Mouse (Mus musculus) G1E-ER4 (cell line): ENCODE results near the gene Tspan4. TPM values are rescaled to one million over a fixed set of nuclear protein-coding genes. Genes with fewer than 3 reads are reported as not detected.

Experiments
- GATA1 ChIP-seq: IDR thresholded peaks from one replicate; pipeline ENCODE4 v1.8.0; 2012; ENCODE audit warnings: low read length, inconsistent platforms
- polyA plus RNA-seq: library from polyadenylated mRNA; stranded (reverse); fragments of >175 nt; gene quantifications from 2 replicates; pipeline ENCODE4 v1.2.3, GENCODE M21; 2012

The Tspan4 gene
- polyA plus RNA-seq, 1 experiment = 26.7 TPM

DNA sequence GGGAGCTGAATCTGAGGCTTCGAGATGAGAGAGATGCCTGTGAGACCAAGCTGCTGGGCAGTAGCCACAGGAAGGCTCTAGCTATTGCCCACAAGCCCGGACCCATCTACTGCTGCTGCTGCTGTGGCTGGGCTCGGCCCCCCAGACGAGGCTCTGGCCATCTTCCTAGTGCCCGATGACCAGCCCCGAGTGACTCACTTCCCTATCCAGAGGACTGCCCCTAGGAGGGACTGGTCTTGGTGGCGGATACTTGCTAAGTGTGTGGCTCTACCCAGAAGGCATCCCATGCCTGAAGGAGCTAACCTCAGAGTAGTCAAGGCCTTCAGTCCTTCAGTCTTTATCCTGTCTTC, 9.0 kb upstream of the Tspan4 start:
- no peak for TF ChIP-seq GATA1

DNA sequence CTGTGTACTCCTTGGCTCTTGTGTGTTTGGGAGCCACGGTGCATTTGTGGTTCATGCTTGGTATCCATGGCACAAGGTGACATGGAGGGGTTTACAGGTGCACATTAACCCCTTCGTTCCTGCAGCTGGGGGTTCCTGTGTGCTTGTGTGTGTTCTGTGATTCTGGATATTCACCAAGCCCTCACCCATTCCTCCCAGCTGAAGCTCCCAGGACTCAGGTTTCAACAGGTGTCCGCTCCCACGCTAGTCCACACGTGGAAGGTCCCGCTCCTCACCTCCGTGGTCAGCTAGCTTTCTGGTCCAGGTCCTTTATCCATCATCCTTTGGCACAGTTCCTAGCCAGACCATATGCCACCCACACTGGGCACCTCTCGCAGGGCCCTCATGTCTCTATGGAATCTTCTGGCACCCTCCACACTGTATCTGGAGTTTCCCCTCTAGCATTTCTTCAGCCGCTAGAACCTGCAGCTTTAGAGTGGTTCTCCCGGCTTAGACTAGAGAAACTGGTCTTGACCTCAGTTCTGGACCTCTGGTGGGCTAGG, 8.4 kb upstream of the Tspan4 start:
- no peak for TF ChIP-seq GATA1

- TF ChIP-seq GATA1 = no peak
Observed at GRCm38 (mm10) chr7:141467230-141468030, 7.6 kb upstream of the Tspan4 start, which contains the start of gene Cd151. Gene Cd151 (plus strand): TSS chr7:141467392.

DNA sequence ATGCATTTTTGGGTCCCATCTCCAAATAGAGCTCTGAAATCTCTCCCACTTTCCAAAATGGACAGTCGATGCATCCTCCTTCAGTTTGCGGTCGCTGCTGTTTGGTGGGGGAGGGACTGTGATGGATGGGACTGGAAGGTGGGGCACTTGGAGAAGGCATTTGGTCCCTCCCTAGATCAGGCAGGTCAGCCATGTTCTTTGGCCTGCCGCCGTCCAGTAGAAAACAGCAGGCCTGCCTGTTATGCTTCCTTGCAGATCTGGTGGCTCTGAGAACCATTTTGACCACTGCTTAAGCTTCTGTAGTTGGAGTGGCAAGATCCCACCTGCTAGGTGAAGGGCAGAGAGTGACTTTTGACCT, 6.9 kb upstream of the Tspan4 start:
- no peak for TF ChIP-seq GATA1

DNA sequence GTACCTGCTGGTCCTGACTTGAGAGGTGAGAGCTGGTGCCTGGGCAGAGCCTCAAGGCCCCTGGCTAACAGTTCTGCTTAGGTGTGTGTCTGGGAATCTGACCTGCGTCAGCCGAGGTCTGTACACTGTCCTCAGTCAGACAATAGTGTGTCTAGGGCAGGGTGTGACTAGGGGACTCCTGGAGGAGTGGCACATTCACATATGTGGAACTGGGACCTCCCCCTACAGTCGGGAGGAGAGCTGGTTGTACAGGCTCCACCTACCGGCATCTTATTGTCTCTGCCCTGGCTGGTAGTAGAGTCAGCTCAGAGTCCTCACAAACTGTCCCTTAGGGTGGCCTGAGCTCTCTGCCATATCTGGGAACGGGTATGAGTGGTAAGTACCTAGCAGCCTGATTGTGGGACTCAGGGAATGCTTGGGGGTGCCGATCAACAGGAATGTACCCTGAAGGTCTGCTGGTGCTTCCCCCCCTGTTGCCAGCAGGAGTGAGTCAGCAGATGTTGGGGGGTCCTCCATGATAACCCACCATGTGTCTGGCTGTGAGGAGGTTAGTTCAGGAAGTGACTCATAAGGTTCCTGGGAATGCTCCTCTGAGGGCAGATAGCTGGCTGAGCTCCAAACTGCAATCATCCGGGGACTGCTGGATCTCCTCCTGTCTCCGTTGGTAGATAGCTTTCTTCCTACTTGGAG, 6.4 kb upstream of the Tspan4 start:
- peak; percentile 11 for TF ChIP-seq GATA1

GRCm38 (mm10) chr7:141469352-141469751, 5.7 kb upstream of the Tspan4 start:
- TF ChIP-seq GATA1 = no peak

GRCm38 (mm10) chr7:141469901-141470636, 5.0 kb upstream of the Tspan4 start:
- no peak for TF ChIP-seq GATA1

DNA sequence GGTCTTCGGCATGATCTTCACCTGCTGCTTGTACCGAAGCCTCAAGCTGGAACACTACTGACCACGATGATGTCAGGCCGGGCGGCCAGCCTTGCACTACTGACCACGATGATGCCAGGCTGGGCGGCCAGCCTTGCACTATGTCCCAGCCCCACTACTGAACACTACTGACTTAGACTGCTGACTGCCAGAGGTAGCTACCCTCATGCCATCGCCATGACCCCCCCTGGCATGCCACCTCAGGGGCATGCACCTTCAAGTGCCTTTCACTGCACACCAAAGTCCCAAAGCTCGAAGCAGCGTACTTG, 4.4 kb upstream of the Tspan4 start:
- TF ChIP-seq GATA1 = no peak

DNA sequence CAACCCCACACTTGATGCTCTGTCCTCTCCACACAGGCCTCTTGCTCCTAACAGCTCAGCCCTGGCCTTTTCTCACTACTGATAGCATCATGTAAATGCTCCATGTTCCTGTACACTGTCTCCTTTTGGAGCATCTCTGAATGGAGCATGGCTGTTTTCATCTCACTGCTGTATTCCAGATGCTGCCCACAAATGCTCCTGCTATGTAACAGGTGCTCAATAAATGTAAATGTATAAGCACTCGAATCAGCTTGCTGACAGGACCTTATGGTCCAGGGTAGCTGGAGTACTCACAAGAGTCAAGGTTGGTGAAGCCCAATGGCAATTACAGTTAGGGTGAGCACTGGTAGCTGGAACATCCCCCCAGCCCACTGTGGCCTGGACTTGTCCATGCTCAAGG, 3.8 kb upstream of the Tspan4 start:
- TF ChIP-seq GATA1 = no peak

- TF ChIP-seq GATA1 = no peak
Observed at GRCm38 (mm10) chr7:141472226-141472625, 2.8 kb upstream of the Tspan4 start.

GRCm38 (mm10) chr7:141472763-141473162, 2.3 kb upstream of the Tspan4 start:
- no peak for TF ChIP-seq GATA1

- TF ChIP-seq GATA1 = no peak
Observed at GRCm38 (mm10) chr7:141474160-141474559, 880 bp upstream of the Tspan4 start.

GRCm38 (mm10) chr7:141475805-141476158, 742 bp downstream of the Tspan4 start:
- TF ChIP-seq GATA1 = no peak

- no peak for TF ChIP-seq GATA1
Observed at GRCm38 (mm10) chr7:141476226-141476980, 1.4 kb downstream of the Tspan4 start.

DNA sequence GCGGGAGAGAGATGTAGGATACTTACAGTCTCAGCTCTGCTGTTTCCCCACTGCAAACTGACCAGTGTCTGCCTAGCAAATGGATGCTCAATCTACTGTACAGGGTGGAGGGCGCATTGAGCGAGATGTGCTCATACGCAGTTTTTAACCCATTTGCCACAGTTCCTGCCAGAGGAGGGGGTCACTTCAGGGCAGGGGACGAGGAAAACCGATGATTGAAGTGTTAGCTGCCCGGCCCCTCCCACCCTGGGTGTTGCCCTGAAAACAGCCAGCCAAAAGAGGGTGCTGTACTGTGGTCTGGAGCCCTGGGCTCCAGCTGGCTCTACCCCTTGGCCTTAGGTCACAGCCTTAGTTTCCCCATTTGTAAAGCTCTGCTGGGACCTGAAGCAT, 1.9 kb downstream of the Tspan4 start:
- TF ChIP-seq GATA1 = no peak
